Mouse (Mus musculus) liver, embryonic 16.5 days (tissue): ENCODE results near the gene Insc. TPM values are rescaled to one million over a fixed set of nuclear protein-coding genes. Genes with fewer than 3 reads are reported as not detected.
A peak's percentile ranks its signal among the peaks of the same experiment; 100 is the strongest.

Experiments used
- ATAC-seq: fragments of 200-750 bp; cut with Nextera tagmentation; 2 replicates; pipeline ENCODE4 v1.8.0; 2017; ENCODE audit warnings: low read depth, mild to moderate bottlenecking, moderate number of reproducible peaks, moderate library complexity
- H3K27ac ChIP-seq: fragments of 300-500 bp; sonication (generic); 2 replicates; pipeline ENCODE4 v1.5.1; 2014; ENCODE audit warnings: mild to moderate bottlenecking, low read length
- H3K27me3 ChIP-seq: fragments of 300-500 bp; sonication (generic); 2 replicates; pipeline ENCODE4 v1.6.1; 2014; ENCODE audit warnings: low read depth, low read length, mixed read lengths; ENCODE audit not compliant: control insufficient read depth, insufficient read depth
- H3K36me3 ChIP-seq: fragments of 300-500 bp; sonication (generic); 2 replicates; pipeline ENCODE4 v1.6.1; 2014; ENCODE audit warnings: mild to moderate bottlenecking; ENCODE audit not compliant: control insufficient read depth, insufficient read depth
- H3K4me1 ChIP-seq: fragments of 300-500 bp; sonication (generic); 2 replicates; pipeline ENCODE4 v1.6.1; 2014; ENCODE audit warnings: low read depth, low read length, mixed read lengths; ENCODE audit not compliant: control insufficient read depth
- H3K4me2 ChIP-seq: fragments of 300-500 bp; sonication (generic); 2 replicates; pipeline ENCODE4 v1.6.1; 2014; ENCODE audit warnings: low read depth, low read length, mixed read lengths
- H3K4me3 ChIP-seq: fragments of 300-500 bp; sonication (generic); 2 replicates; pipeline ENCODE4 v1.5.1; 2014; ENCODE audit warnings: low read depth, mild to moderate bottlenecking, low read length
- H3K9ac ChIP-seq: fragments of 300-500 bp; sonication (generic); 2 replicates; pipeline ENCODE4 v1.6.1; 2014; ENCODE audit warnings: low read depth, low read length
- H3K9me3 ChIP-seq: fragments of 300-500 bp; sonication (generic); replicated peaks from 2 replicates; pipeline ENCODE4 v1.6.1; 2016; ENCODE audit warnings: low read length; ENCODE audit not compliant: control insufficient read depth
- WGBS: fragments of 180-500 bp; shearing (Covaris S2); extraction: QIAGEN DNeasy Blood & Tissue Kit; methylation state at CpG from one replicate; pipeline ENCODE4 v1.1.7; 2014; ENCODE audit not compliant: insufficient replicate concordance; 5-methylcytosine and 5-hydroxymethylcytosine counted together
- polyA plus RNA-seq: library from polyadenylated mRNA; unstranded; fragments of >200 nt; fragmentation: Nextera tagmentation; extraction: Ambion mirVana; gene quantifications from 2 replicates; pipeline ENCODE4 v1.2.1, GENCODE M21; 2015

The Insc gene
- polyA plus RNA-seq, 1 experiment from 2014 or later: 25.6 TPM

DNA sequence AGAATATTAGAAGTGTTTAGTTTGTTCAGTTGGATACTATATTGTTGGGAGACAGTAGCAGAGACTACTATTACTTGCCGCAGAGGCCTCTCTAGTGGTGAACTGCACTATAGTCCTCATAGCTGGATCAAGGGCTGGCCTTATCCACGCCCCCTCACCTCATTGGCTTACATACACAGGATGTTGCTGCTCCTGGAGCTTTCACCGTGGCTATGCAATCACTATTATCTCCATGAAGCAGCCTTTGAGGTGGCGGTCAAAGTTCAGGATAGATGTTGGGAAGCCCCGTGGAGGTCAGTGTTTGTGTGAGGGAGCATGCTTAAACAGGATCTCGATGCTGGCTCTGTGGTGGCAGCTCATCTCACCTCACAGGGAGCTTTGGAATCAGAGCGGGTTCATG is 28.3 kb downstream of the Insc start:
- H3K4me3 ChIP-seq: no peak overlapping the region
- H3K27me3 ChIP-seq: no peaks in the 10 kb centered on the region
- H3K9me3 ChIP-seq: no peaks in the 10 kb centered on the region
- H3K4me2 ChIP-seq: 0 out of 2 replicates have a peak overlapping the region, but pooled peaks have one; percentile 19
- H3K9ac ChIP-seq: no peak overlapping the region
- peak; percentile 85 for ATAC-seq
- H3K36me3 ChIP-seq: no peaks in the 10 kb centered on the region
- no peaks in the 10 kb centered on the region for H3K4me1 ChIP-seq
- 38% methylated on average over 7 of the region's 7 CpGs for WGBS
- peak overlapping the region; percentile 73 for H3K27ac ChIP-seq

- ATAC-seq: no peak
- no peaks in the 10 kb centered on the region for H3K9me3 ChIP-seq
- no peak overlapping the region for H3K27ac ChIP-seq
- H3K4me3 ChIP-seq: no peak overlapping the region
- H3K9ac ChIP-seq: no peak overlapping the region
- no peak overlapping the region for H3K4me2 ChIP-seq
- H3K27me3 ChIP-seq: no peaks in the 10 kb centered on the region
- WGBS: 49% methylated on average over 4 of the region's 4 CpGs
- H3K36me3 ChIP-seq: no peaks in the 10 kb centered on the region
- H3K4me1 ChIP-seq: no peaks in the 10 kb centered on the region
Observed at GRCm38 (mm10) chr7:114773781-114774180, 30.3 kb downstream of the Insc start.

GRCm38 (mm10) chr7:114775856-114776255 is 32.4 kb downstream of the Insc start:
- no peaks in the 10 kb centered on the region for H3K9me3 ChIP-seq
- no peak overlapping the region for H3K9ac ChIP-seq
- H3K4me1 ChIP-seq: peaks cover 2% of the 10 kb centered on the region; the same call in 1 of the 2 replicates
- no peak for ATAC-seq
- no peak overlapping the region for H3K27ac ChIP-seq
- no peak overlapping the region for H3K4me2 ChIP-seq
- H3K27me3 ChIP-seq: no peaks in the 10 kb centered on the region
- no peaks in the 10 kb centered on the region for H3K36me3 ChIP-seq
- no peak overlapping the region for H3K4me3 ChIP-seq
- WGBS: 35% methylated on average over 2 of the region's 2 CpGs

- H3K27ac ChIP-seq: no peak overlapping the region
- WGBS: 62% methylated on average over 7 of the region's 7 CpGs
- no peaks in the 10 kb centered on the region for H3K36me3 ChIP-seq
- H3K27me3 ChIP-seq: no peaks in the 10 kb centered on the region
- H3K9ac ChIP-seq: no peak overlapping the region
- no peak overlapping the region for H3K4me2 ChIP-seq
- peaks cover 2% of the 10 kb centered on the region; the same call in 1 of the 2 replicates for H3K4me1 ChIP-seq
- ATAC-seq: no peak
- H3K9me3 ChIP-seq: no peaks in the 10 kb centered on the region
- no peak overlapping the region for H3K4me3 ChIP-seq
Observed at GRCm38 (mm10) chr7:114778156-114778770, 34.8 kb downstream of the Insc start.

GRCm38 (mm10) chr7:114779056-114779660 is 35.7 kb downstream of the Insc start:
- Histone ChIP-seq H3K4me1 (peaks cover 2% of the 10 kb centered on the region; the same call in 1 of the 2 replicates), H3K9ac (no peak overlapping the region), H3K27ac (no peak overlapping the region), H3K36me3 (no peaks in the 10 kb centered on the region), H3K9me3 (no peaks in the 10 kb centered on the region), H3K4me2 (no peak overlapping the region), H3K4me3 (no peak overlapping the region), H3K27me3 (no peaks in the 10 kb centered on the region)
- WGBS: 37% methylated on average over 8 of the region's 8 CpGs
- 0 out of 2 replicates have a peak, but pooled peaks have one; percentile 9 for ATAC-seq

DNA sequence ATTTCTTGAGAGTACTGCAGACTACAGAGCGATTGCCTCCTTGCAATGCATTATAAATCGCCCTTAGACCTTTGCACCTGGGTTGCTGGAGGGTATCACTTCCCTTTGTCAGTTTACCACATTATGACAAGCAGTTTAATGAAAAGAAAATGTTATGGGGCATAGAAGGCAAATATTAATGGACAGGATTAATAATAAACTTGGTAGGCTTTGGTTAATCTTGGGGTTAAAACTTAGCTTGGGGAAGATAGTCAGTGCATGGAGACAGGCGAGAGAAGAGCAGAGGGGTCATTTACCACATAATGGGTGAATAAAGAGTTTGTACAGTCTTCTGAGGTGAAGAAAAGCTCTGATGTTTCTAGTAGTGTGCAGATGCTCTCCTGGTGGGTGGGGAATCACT is 39.8 kb downstream of the Insc start:
- WGBS: 58% methylated on average over 3 of the region's 3 CpGs
- Histone ChIP-seq H3K9me3 (no peaks in the 10 kb centered on the region), H3K9ac (no peak overlapping the region), H3K4me1 (peaks cover 2% of the 10 kb centered on the region; the same call in 1 of the 2 replicates), H3K36me3 (no peaks in the 10 kb centered on the region), H3K27me3 (no peaks in the 10 kb centered on the region), H3K4me3 (no peak overlapping the region), H3K4me2 (no peak overlapping the region), H3K27ac (no peak overlapping the region)
- ATAC-seq: no peak

DNA sequence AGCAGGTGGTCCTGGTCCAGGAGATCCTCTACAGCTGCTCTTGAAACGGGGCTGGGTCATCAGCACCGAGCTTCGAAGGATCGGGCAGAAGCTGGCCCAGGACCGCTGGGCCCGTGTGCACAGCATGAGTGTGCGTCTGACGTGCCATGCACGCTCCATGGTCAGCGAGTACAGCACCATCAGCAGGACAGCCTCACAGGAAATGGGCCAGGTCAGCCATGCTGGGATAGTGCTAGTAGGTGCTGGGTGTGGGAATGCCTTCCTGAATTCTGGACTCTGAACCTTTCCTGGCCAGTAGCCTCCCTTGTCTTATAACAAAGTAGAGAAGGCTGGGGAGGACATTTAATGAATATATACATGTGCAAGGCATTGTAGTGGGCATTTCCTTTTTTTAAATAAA is 47.6 kb downstream of the Insc start:
- Histone ChIP-seq H3K4me3 (no peak overlapping the region), H3K9me3 (no peaks in the 10 kb centered on the region), H3K27me3 (no peaks in the 10 kb centered on the region), H3K27ac (no peak overlapping the region), H3K36me3 (no peaks in the 10 kb centered on the region), H3K9ac (no peak overlapping the region), H3K4me1 (no peaks in the 10 kb centered on the region), H3K4me2 (no peak overlapping the region)
- no peak for ATAC-seq
- WGBS: 75% methylated on average over 10 of the region's 10 CpGs

GRCm38 (mm10) chr7:114792026-114792425 is 48.5 kb downstream of the Insc start:
- Histone ChIP-seq H3K4me1 (no peaks in the 10 kb centered on the region), H3K4me3 (no peak overlapping the region), H3K4me2 (no peak overlapping the region), H3K27ac (no peak overlapping the region), H3K9me3 (no peaks in the 10 kb centered on the region), H3K27me3 (no peaks in the 10 kb centered on the region), H3K9ac (no peak overlapping the region), H3K36me3 (no peaks in the 10 kb centered on the region)
- ATAC-seq: no peak
- 78% methylated on average over 6 of the region's 6 CpGs for WGBS

GRCm38 (mm10) chr7:114794400-114794799 is 50.9 kb downstream of the Insc start:
- 44% methylated on average over 2 of the region's 2 CpGs for WGBS
- Histone ChIP-seq H3K9me3 (no peaks in the 10 kb centered on the region), H3K36me3 (no peaks in the 10 kb centered on the region), H3K9ac (no peak overlapping the region), H3K4me2 (no peak overlapping the region), H3K27ac (no peak overlapping the region), H3K27me3 (no peaks in the 10 kb centered on the region), H3K4me1 (no peaks in the 10 kb centered on the region), H3K4me3 (no peak overlapping the region)
- ATAC-seq: no peak
